Mouse (Mus musculus) ZHBTc4 (cell line): ENCODE measurements around the gene Ntmt1.

Experiments used
- DNase-seq: peaks from one replicate; pipeline ENCODE4 v3.0.0-alpha.2; 2011; ENCODE audit warnings: low read depth, low spot score

The Ntmt1 gene

DNA sequence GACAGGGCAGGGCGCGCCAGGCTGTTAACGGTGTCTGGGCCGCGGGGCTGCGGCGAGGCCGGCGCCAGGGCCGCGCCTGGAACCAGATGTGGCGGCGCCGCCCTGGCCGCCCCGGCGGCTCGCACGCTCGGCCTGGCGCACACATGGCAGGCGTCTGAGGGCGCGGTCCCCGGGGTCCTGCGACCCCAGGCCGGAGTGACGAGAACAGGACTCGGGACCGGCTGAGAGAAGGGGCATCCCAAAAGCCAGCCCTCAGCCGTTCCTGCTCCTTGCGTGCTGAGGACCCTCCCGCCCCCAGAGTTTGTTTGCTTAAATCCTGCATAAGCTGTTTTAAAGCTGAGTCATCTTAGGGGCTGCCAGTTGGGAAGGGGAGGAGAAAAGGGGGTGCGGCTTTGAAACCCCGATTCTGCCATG is 57.3 kb downstream of the Ntmt1 start:
- DNase-seq: no peak

DNA sequence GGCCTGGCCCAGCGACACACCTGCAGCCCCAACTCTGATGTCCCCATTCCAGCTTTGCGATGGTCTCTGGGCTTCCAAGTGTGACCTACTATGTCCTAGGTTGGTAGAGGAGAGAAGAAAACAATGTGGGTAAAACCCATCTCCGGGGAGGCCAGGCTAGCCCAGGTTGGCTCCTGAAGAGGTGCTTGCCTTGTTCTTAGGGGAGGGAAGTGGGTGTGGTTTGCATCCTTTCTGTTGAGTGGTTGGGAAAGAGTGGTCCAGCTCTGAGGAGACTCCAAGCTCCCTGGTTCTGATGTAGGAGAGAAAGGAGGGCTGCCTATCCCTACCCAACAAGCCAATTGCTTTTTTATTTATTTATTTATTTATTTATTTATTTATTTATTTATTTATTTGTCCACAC is 57.8 kb downstream of the Ntmt1 start:
- DNase-seq: no peak

DNA sequence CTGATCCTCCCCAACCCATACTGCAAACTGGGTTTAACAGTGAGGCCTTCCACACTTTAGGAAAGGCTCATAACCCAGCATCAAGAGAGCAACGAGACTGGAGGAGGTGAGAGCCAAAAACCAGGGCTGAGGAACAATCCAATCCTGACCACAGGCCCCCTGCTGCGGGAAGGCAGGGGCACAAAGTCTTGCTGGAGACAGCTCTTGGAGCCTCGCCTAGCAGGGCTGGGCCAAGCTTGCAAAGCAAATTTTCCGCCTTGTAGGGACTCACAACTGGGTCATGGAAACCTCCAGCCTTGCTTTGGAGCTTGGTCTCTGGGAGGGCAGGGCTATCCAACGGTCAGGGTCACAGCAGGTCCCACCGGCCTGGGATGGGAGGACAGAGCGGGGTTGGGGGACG is 63.2 kb downstream of the Ntmt1 start:
- DNase-seq: peak; percentile 76
